Mouse (Mus musculus) ES-E14 (cell line): ENCODE results near the gene 5330417C22Rik. TPM values are rescaled to one million over a fixed set of nuclear protein-coding genes. Genes with fewer than 3 reads are reported as not detected.

Source experiments
- DNase-seq: peaks from one replicate; pipeline ENCODE4 v3.0.0-alpha.2; 2013; ENCODE audit warnings: low read depth, low spot score
- H3K27ac ChIP-seq: 2 replicates; pipeline ENCODE4 v1.5.1; 2012; ENCODE audit warnings: low read depth, mild to moderate bottlenecking, low read length, moderate library complexity, mixed read lengths; ENCODE audit not compliant: poor library complexity, insufficient read depth, severe bottlenecking
- H3K36me3 ChIP-seq: 2 replicates; pipeline ENCODE4 v1.6.1; 2012; ENCODE audit warnings: mild to moderate bottlenecking, low read length, moderate library complexity, mixed read lengths; ENCODE audit not compliant: control insufficient read depth, poor library complexity, insufficient read depth, severe bottlenecking
- H3K4me1 ChIP-seq, 2 experiments: fragments of 150-350 bp in 1 of 2; sonication (generic) in 1 of 2; 2 replicates each; pipeline ENCODE4 v1.6.1; 2012; ENCODE audit warnings: low read length in 2 of 2, mild to moderate bottlenecking in 1 of 2, mixed read lengths in 1 of 2; ENCODE audit not compliant: control insufficient read depth in 2 of 2, insufficient read depth in 2 of 2, poor library complexity in 1 of 2
- H3K4me3 ChIP-seq, 2 experiments: fragments of 150-350 bp in 1 of 2; sonication (generic) in 1 of 2; 2 replicates each; pipeline ENCODE4 v1.5.1; 2012; ENCODE audit warnings: low read length in 2 of 2, low read depth in 1 of 2, mild to moderate bottlenecking in 1 of 2, mixed read lengths in 1 of 2; ENCODE audit not compliant: insufficient read depth in 1 of 2, poor library complexity in 1 of 2, severe bottlenecking in 1 of 2
- H3K9ac ChIP-seq: 2 replicates; pipeline ENCODE4 v1.6.1; 2012; ENCODE audit warnings: low read depth, mild to moderate bottlenecking, low read length, mixed read lengths; ENCODE audit not compliant: poor library complexity, insufficient read depth, severe bottlenecking
- H3K9me3 ChIP-seq: fragments of 150-350 bp; sonication (generic); 2 replicates; pipeline ENCODE4 v1.6.1; 2012; ENCODE audit warnings: low read depth, mild to moderate bottlenecking, low read length; ENCODE audit not compliant: control insufficient read depth, insufficient read depth
- CHD2 ChIP-seq: IDR thresholded peaks from 2 replicates; pipeline ENCODE4 v1.6.1; 2014; ENCODE audit warnings: mild to moderate bottlenecking, low read depth, low read length, inconsistent platforms
- HCFC1 ChIP-seq: IDR thresholded peaks from 2 replicates; pipeline ENCODE4 v1.6.1; 2012; ENCODE audit warnings: low read length, inconsistent platforms, borderline replicate concordance; ENCODE audit not compliant: insufficient read depth
- MAFK ChIP-seq: IDR thresholded peaks from 2 replicates; pipeline ENCODE4 v1.6.1; 2014; ENCODE audit warnings: mild to moderate bottlenecking, low read depth, low read length, inconsistent platforms; ENCODE audit not compliant: insufficient read depth
- ZC3H11A ChIP-seq: IDR thresholded peaks from 2 replicates; pipeline ENCODE4 v1.6.1; 2012; ENCODE audit warnings: low read depth, mild to moderate bottlenecking, inconsistent platforms, low read length, borderline replicate concordance
- ZNF384 ChIP-seq: IDR thresholded peaks from 2 replicates; pipeline ENCODE4 v1.6.1; 2012; ENCODE audit warnings: low read depth, low read length, inconsistent platforms
- in situ Hi-C, 2 experiments: fragments of 600-800 bp; cut with MboI; formaldehyde crosslinking; loops; one replicate each; pipeline ENCODE4 v1.15.1; 2025; ENCODE audit warnings: low sequenced_read_pairs in 2 of 2, inconsistent platforms in 1 of 2; ENCODE audit not compliant: unreplicated experiment in 2 of 2
- total RNA-seq: library from RNA; depleted of rRNA; stranded (reverse); fragments of 300-350 nt; gene quantifications from 2 replicates; pipeline ENCODE4 v1.2.3, GENCODE M21; 2012

The 5330417C22Rik gene
- total RNA-seq, 1 experiment, result 0.27 TPM

- no peak overlapping the region for H3K27ac ChIP-seq
- H3K9me3 ChIP-seq, result no peaks in the 10 kb centered on the region
- in situ Hi-C loops, result no loop called here
- H3K4me3 ChIP-seq, result no peak overlapping the region
- peaks cover 7 to 17% of the 10 kb centered on the region in 2 experiments; a peak in 2 of 4 replicates for H3K4me1 ChIP-seq
- H3K36me3 ChIP-seq, result no peaks in the 10 kb centered on the region
- TF ChIP-seq MAFK, result no peak
- no peak for TF ChIP-seq ZNF384
- TF ChIP-seq ZC3H11A, result no peak
- no peak for TF ChIP-seq HCFC1
- TF ChIP-seq CHD2, result no peak
- H3K9ac ChIP-seq, result no peak overlapping the region
- DNase-seq, result no peak
Observed at GRCm38 (mm10) chr3:108454172-108454571, 82.2 kb downstream of the 5330417C22Rik start.

GRCm38 (mm10) chr3:108451969-108452368 is 84.4 kb downstream of the 5330417C22Rik start:
- in situ Hi-C loops, result no loop called here
- no peak for DNase-seq
- peaks cover 7% of the 10 kb centered on the region in 2 experiments; a peak in 2 of 4 replicates for H3K4me1 ChIP-seq
- H3K4me3 ChIP-seq, result no peak overlapping the region
- no peak overlapping the region for H3K9ac ChIP-seq
- no peaks in the 10 kb centered on the region for H3K9me3 ChIP-seq
- no peak overlapping the region; the same call in 1 of the 2 replicates for H3K27ac ChIP-seq
- TF ChIP-seq MAFK, result no peak
- no peak for TF ChIP-seq CHD2
- TF ChIP-seq ZNF384, result no peak
- TF ChIP-seq ZC3H11A, result no peak
- no peaks in the 10 kb centered on the region for H3K36me3 ChIP-seq

GRCm38 (mm10) chr3:108445366-108445705 is 91.0 kb downstream of the 5330417C22Rik start:
- peaks cover 0 to 14% of the 10 kb centered on the region in 2 experiments; a peak in 3 of 4 replicates for H3K4me1 ChIP-seq
- in situ Hi-C loops, result no loop called here
- TF ChIP-seq ZNF384, result no peak
- TF ChIP-seq CHD2, result no peak
- TF ChIP-seq MAFK, result no peak
- no peak for TF ChIP-seq HCFC1
- TF ChIP-seq ZC3H11A, result no peak
- H3K9ac ChIP-seq, result no peak overlapping the region; the same call in 1 of the 2 replicates
- no peaks in the 10 kb centered on the region for H3K9me3 ChIP-seq
- peaks cover 11% of the 10 kb centered on the region; the same call in 1 of the 2 replicates for H3K36me3 ChIP-seq
- peak overlapping the region; percentile 86; the same call in 1 of the 2 replicates for H3K27ac ChIP-seq
- no peak for DNase-seq
- peak overlapping the region; percentile 86 to 96; a peak in 3 of 4 replicates for H3K4me3 ChIP-seq

GRCm38 (mm10) chr3:108444698-108445365 is 91.5 kb downstream of the 5330417C22Rik start, which contains the start of gene Sars:
Gene Sars, minus strand, starts transcription at chr3:108445209.
- no peak for TF ChIP-seq ZC3H11A
- no peak for TF ChIP-seq ZNF384
- TF ChIP-seq CHD2, result no peak
- TF ChIP-seq MAFK, result no peak
- no peak for TF ChIP-seq HCFC1
- Histone ChIP-seq H3K27ac (peak within 1 kb of the TSS; percentile 86), H3K4me1 (peaks cover 0 to 14% of the 10 kb centered on the region in 2 experiments; a peak in 3 of 4 replicates), H3K9ac (peak within 1 kb of the TSS; percentile 88), H3K9me3 (no peaks in the 10 kb centered on the region), H3K36me3 (peaks cover 11% of the 10 kb centered on the region; the same call in 1 of the 2 replicates), H3K4me3 (peak within 1 kb of the TSS; percentile 86 to 96)
- in situ Hi-C loops, result no loop called here
- peak; percentile 83 for DNase-seq

GRCm38 (mm10) chr3:108444029-108444428 is 92.3 kb downstream of the 5330417C22Rik start:
- Histone ChIP-seq H3K36me3 (peaks cover 11% of the 10 kb centered on the region; the same call in 1 of the 2 replicates), H3K9me3 (no peaks in the 10 kb centered on the region), H3K4me3 (peak overlapping the region; percentile 86 to 96), H3K27ac (peak overlapping the region; percentile 73; the same call in 1 of the 2 replicates), H3K9ac (peak overlapping the region; percentile 88), H3K4me1 (peaks cover 0 to 14% of the 10 kb centered on the region in 2 experiments; a peak in 3 of 4 replicates)
- DNase-seq, result no peak
- TF ChIP-seq HCFC1 (no peak), CHD2 (no peak), ZNF384 (no peak), MAFK (no peak), ZC3H11A (no peak)
- in situ Hi-C loops, result no loop called here
